Mouse (Mus musculus) ES-E14 (cell line): ENCODE data around the gene Vmn1r212. TPM values are rescaled to one million over a fixed set of nuclear protein-coding genes. Genes with fewer than 3 reads are reported as not detected.

Source experiments
- DNase-seq: peaks from one replicate; pipeline ENCODE4 v3.0.0-alpha.2; 2013; ENCODE audit warnings: low read depth, low spot score
- H3K27ac ChIP-seq: 2 replicates; pipeline ENCODE4 v1.5.1; 2012; ENCODE audit warnings: low read depth, mild to moderate bottlenecking, low read length, moderate library complexity, mixed read lengths; ENCODE audit not compliant: poor library complexity, insufficient read depth, severe bottlenecking
- H3K36me3 ChIP-seq: 2 replicates; pipeline ENCODE4 v1.6.1; 2012; ENCODE audit warnings: mild to moderate bottlenecking, low read length, moderate library complexity, mixed read lengths; ENCODE audit not compliant: control insufficient read depth, poor library complexity, insufficient read depth, severe bottlenecking
- H3K4me1 ChIP-seq, 2 experiments: fragments of 150-350 bp in 1 of 2; sonication (generic) in 1 of 2; 2 replicates each; pipeline ENCODE4 v1.6.1; 2012; ENCODE audit warnings: low read length in 2 of 2, mild to moderate bottlenecking in 1 of 2, mixed read lengths in 1 of 2; ENCODE audit not compliant: control insufficient read depth in 2 of 2, insufficient read depth in 2 of 2, poor library complexity in 1 of 2
- H3K4me3 ChIP-seq, 2 experiments: fragments of 150-350 bp in 1 of 2; sonication (generic) in 1 of 2; 2 replicates each; pipeline ENCODE4 v1.5.1; 2012; ENCODE audit warnings: low read length in 2 of 2, low read depth in 1 of 2, mild to moderate bottlenecking in 1 of 2, mixed read lengths in 1 of 2; ENCODE audit not compliant: insufficient read depth in 1 of 2, poor library complexity in 1 of 2, severe bottlenecking in 1 of 2
- H3K9ac ChIP-seq: 2 replicates; pipeline ENCODE4 v1.6.1; 2012; ENCODE audit warnings: low read depth, mild to moderate bottlenecking, low read length, mixed read lengths; ENCODE audit not compliant: poor library complexity, insufficient read depth, severe bottlenecking
- H3K9me3 ChIP-seq: fragments of 150-350 bp; sonication (generic); 2 replicates; pipeline ENCODE4 v1.6.1; 2012; ENCODE audit warnings: low read depth, mild to moderate bottlenecking, low read length; ENCODE audit not compliant: control insufficient read depth, insufficient read depth
- CHD2 ChIP-seq: IDR thresholded peaks from 2 replicates; pipeline ENCODE4 v1.6.1; 2014; ENCODE audit warnings: mild to moderate bottlenecking, low read depth, low read length, inconsistent platforms
- HCFC1 ChIP-seq: IDR thresholded peaks from 2 replicates; pipeline ENCODE4 v1.6.1; 2012; ENCODE audit warnings: low read length, inconsistent platforms, borderline replicate concordance; ENCODE audit not compliant: insufficient read depth
- MAFK ChIP-seq: IDR thresholded peaks from 2 replicates; pipeline ENCODE4 v1.6.1; 2014; ENCODE audit warnings: mild to moderate bottlenecking, low read depth, low read length, inconsistent platforms; ENCODE audit not compliant: insufficient read depth
- ZC3H11A ChIP-seq: IDR thresholded peaks from 2 replicates; pipeline ENCODE4 v1.6.1; 2012; ENCODE audit warnings: low read depth, mild to moderate bottlenecking, inconsistent platforms, low read length, borderline replicate concordance
- ZNF384 ChIP-seq: IDR thresholded peaks from 2 replicates; pipeline ENCODE4 v1.6.1; 2012; ENCODE audit warnings: low read depth, low read length, inconsistent platforms
- in situ Hi-C, 2 experiments: fragments of 600-800 bp; cut with MboI; formaldehyde crosslinking; loops; one replicate each; pipeline ENCODE4 v1.15.1; 2025; ENCODE audit warnings: low sequenced_read_pairs in 2 of 2, inconsistent platforms in 1 of 2; ENCODE audit not compliant: unreplicated experiment in 2 of 2
- total RNA-seq: library from RNA; depleted of rRNA; stranded (reverse); fragments of 300-350 nt; gene quantifications from 2 replicates; pipeline ENCODE4 v1.2.3, GENCODE M21; 2012; rRNA removed

Vmn1r212 gene
- total RNA-seq, result not detected in 2 replicates

DNA sequence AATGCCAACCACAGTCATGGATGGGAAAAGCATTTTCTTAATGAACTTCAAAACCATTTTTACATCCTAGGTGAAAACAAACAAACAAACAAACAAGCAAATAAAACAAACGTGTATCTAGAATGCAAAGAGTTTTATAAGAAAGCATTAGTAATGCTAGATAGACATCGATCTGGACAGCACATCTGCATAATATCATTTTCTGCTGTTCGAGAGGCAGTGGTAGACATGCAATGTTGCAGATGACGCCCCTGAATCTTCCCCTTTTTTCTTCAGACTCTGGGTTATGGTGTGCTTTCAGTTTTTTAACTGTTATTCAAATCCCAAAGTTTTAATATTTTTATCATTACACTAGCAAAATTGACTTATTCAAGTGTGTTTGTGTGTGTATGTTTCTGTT, at the start of gene Vmn1r212:
TSS of gene Vmn1r212 (minus strand) at position 101 of the 400 bp plus-strand sequence.
- no peak within 1 kb of the TSS for H3K9ac ChIP-seq
- H3K4me3 ChIP-seq, result no peak within 1 kb of the TSS
- no peak for DNase-seq
- in situ Hi-C loops, result no loop called here
- H3K4me1 ChIP-seq, result no peaks in the 10 kb centered on the region
- no peak for TF ChIP-seq MAFK
- no peak for TF ChIP-seq ZC3H11A
- no peak for TF ChIP-seq ZNF384
- no peak for TF ChIP-seq HCFC1
- no peaks in the 10 kb centered on the region for H3K36me3 ChIP-seq
- H3K9me3 ChIP-seq, result no peaks in the 10 kb centered on the region
- no peak within 1 kb of the TSS for H3K27ac ChIP-seq

DNA sequence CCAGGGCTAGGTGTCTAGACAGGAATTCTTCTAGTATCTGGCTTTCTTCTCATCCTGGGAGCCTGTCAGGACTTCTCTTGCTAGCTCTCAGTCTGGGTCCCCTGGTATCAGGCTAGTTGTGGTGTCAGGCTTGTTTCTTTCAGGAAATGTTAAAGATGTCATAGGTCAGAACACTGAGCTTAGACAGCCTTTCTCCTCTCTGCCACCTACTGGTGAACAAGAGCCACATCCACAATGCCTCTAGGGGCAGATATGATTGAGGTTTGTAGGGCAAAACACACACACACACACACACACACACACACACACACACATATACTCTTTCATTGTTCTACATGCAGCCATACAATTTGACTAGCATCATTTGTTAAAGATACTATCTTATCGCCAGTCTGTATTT, 4.7 kb downstream of the Vmn1r212 start:
- Histone ChIP-seq H3K4me1 (no peaks in the 10 kb centered on the region), H3K9ac (no peak overlapping the region), H3K27ac (no peak overlapping the region), H3K9me3 (no peaks in the 10 kb centered on the region), H3K36me3 (no peaks in the 10 kb centered on the region), H3K4me3 (no peak overlapping the region)
- TF ChIP-seq ZNF384 (no peak), CHD2 (no peak), ZC3H11A (peak; percentile 40; the same call in 1 of the 2 replicates), HCFC1 (no peak), MAFK (no peak)
- no peak for DNase-seq
- in situ Hi-C loops, result no loop called here

- H3K9me3 ChIP-seq, result no peaks in the 10 kb centered on the region
- no peak for DNase-seq
- in situ Hi-C loops, result no loop called here
- no peak within 1 kb of the TSS for H3K27ac ChIP-seq
- H3K9ac ChIP-seq, result no peak within 1 kb of the TSS
- H3K4me3 ChIP-seq, result no peak within 1 kb of the TSS
- no peaks in the 10 kb centered on the region for H3K4me1 ChIP-seq
- H3K36me3 ChIP-seq, result no peaks in the 10 kb centered on the region
- TF ChIP-seq HCFC1, result no peak
- TF ChIP-seq MAFK, result no peak
- no peak for TF ChIP-seq CHD2
- TF ChIP-seq ZNF384, result no peak
- no peak for TF ChIP-seq ZC3H11A
Measured at GRCm38 (mm10) chr13:22857461-22857860, 26.5 kb downstream of the Vmn1r212 start, which contains the start of gene Vmn1r211. Vmn1r211 (minus strand) TSS chr13:22857561.

DNA sequence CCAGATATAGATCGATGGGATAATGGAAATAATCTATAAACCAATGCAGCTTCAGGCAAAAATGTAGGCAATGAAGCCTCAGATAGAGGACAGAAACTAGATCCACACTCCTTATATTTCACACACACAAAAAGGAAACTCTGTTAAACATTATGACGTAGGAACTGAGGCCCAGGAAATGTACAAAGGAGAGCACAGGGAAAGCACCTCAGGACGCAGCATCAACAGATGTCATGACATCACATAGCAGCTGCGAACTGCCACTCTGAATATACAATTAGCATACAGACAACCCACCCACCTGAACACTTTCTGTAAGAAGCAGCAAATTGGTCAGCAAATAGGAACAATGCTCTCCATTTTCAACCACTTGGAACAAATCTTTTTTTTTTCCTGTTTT, 29.2 kb downstream of the Vmn1r212 start:
- no peaks in the 10 kb centered on the region for H3K36me3 ChIP-seq
- H3K4me3 ChIP-seq, result no peak overlapping the region
- H3K9me3 ChIP-seq, result no peaks in the 10 kb centered on the region
- TF ChIP-seq HCFC1 (no peak), MAFK (no peak), ZNF384 (no peak), ZC3H11A (no peak), CHD2 (no peak)
- no peak overlapping the region for H3K9ac ChIP-seq
- no peaks in the 10 kb centered on the region for H3K4me1 ChIP-seq
- in situ Hi-C loops, result no loop called here
- no peak for DNase-seq
- no peak overlapping the region for H3K27ac ChIP-seq

GRCm38 (mm10) chr13:22846798-22847197, 37.2 kb downstream of the Vmn1r212 start:
- peaks cover 2 to 6% of the 10 kb centered on the region in 2 experiments for H3K4me1 ChIP-seq
- TF ChIP-seq ZC3H11A (no peak), MAFK (no peak), CHD2 (no peak), ZNF384 (no peak), HCFC1 (no peak)
- no peak for DNase-seq
- H3K27ac ChIP-seq, result no peak overlapping the region
- in situ Hi-C loops, result no loop called here
- H3K9ac ChIP-seq, result no peak overlapping the region
- H3K9me3 ChIP-seq, result no peaks in the 10 kb centered on the region
- H3K36me3 ChIP-seq, result no peaks in the 10 kb centered on the region
- no peak overlapping the region for H3K4me3 ChIP-seq
